Mouse (Mus musculus): ENCODE measurements at regions not wholly inside any gene's neighbourhood (a gene's known extent, or its start where the extent isn't known, plus 50 kb on each side); places are given as distances from the start of the nearest gene placed in this dataset.

GRCm38 (mm10) chr13:5591286-5591685 lies 270.0 kb upstream of the Klf6 start:
- TF ChIP-seq CTCF (IDR thresholded peaks at IDR 0.05; ENCODE audit: extremely low read depth, insufficient read depth, insufficient read length, insufficient replicate concordance) (no peak), POLR2A (IDR thresholded peaks at IDR 0.05; ENCODE audit: low read depth, low read length) (no peak)
